Mouse (Mus musculus) bone marrow macrophage, adult 2 months (primary cell): ENCODE data around the gene Gpatch8. TPM values are rescaled to one million over a fixed set of nuclear protein-coding genes. Genes with fewer than 3 reads are reported as not detected.
"Not testable (repeated sequence)": the region's sequence is repeated elsewhere in the genome, so short reads cannot be mapped to it uniquely, and the experiment has no call there.

Experiments used
- H3K27ac ChIP-seq: 2 replicates; pipeline ENCODE4 v1.5.1; 2012; ENCODE audit warnings: low read depth, low read length; ENCODE audit not compliant: insufficient read depth
- H3K4me1 ChIP-seq: 2 replicates; pipeline ENCODE4 v1.6.1; 2012; ENCODE audit warnings: low read length; ENCODE audit not compliant: control insufficient read depth, insufficient read depth
- H3K4me3 ChIP-seq: 2 replicates; pipeline ENCODE4 v1.5.1; 2012; ENCODE audit warnings: mild to moderate bottlenecking, low read length, moderate library complexity; ENCODE audit not compliant: insufficient read depth
- CTCF ChIP-seq: IDR thresholded peaks from 2 replicates; pipeline ENCODE4 v1.5.1; 2012; ENCODE audit warnings: low read depth, mild to moderate bottlenecking, low read length, moderate library complexity
- POLR2A ChIP-seq: IDR thresholded peaks from 2 replicates; pipeline ENCODE4 v1.6.1; 2012; ENCODE audit warnings: mild to moderate bottlenecking, low read depth, low read length, borderline replicate concordance
- polyA plus RNA-seq: library from polyadenylated mRNA; stranded (reverse); fragments of >200 nt; gene quantifications from 2 replicates; pipeline ENCODE4 v1.2.4, GENCODE M21; 2012; ENCODE audit not compliant: missing spikeins, insufficient read depth, insufficient read length

Gpatch8 gene
- polyA plus RNA-seq, 1 experiment: 26.8 TPM

GRCm38 (mm10) chr11:102568756-102569377 lies 12.7 kb upstream of the Gpatch8 start:
- Histone ChIP-seq H3K4me3 (no peak overlapping the region), H3K4me1 (no peaks in the 10 kb centered on the region), H3K27ac (no peak overlapping the region)
- TF ChIP-seq CTCF: no peak

GRCm38 (mm10) chr11:102568191-102568590 lies 12.0 kb upstream of the Gpatch8 start:
- TF ChIP-seq POLR2A (no peak), CTCF (peak; percentile 78)
- H3K4me3 ChIP-seq: no peak overlapping the region
- H3K4me1 ChIP-seq: no peaks in the 10 kb centered on the region
- H3K27ac ChIP-seq: no peak overlapping the region

GRCm38 (mm10) chr11:102567723-102568122 lies 11.5 kb upstream of the Gpatch8 start:
- Histone ChIP-seq H3K4me1 (no peaks in the 10 kb centered on the region), H3K4me3 (no peak overlapping the region), H3K27ac (no peak overlapping the region)
- TF ChIP-seq POLR2A (no peak), CTCF (no peak)

GRCm38 (mm10) chr11:102567157-102567556 lies 11.0 kb upstream of the Gpatch8 start:
- no peaks in the 10 kb centered on the region for H3K4me1 ChIP-seq
- no peak overlapping the region for H3K4me3 ChIP-seq
- H3K27ac ChIP-seq: no peak overlapping the region
- TF ChIP-seq POLR2A (no peak), CTCF (no peak)

GRCm38 (mm10) chr11:102566290-102566689 lies 10.1 kb upstream of the Gpatch8 start:
- H3K27ac ChIP-seq: no peak overlapping the region
- TF ChIP-seq POLR2A: no peak
- no peak for TF ChIP-seq CTCF
- no peak overlapping the region for H3K4me3 ChIP-seq
- H3K4me1 ChIP-seq: no peaks in the 10 kb centered on the region

- no peak overlapping the region for H3K4me3 ChIP-seq
- no peaks in the 10 kb centered on the region for H3K4me1 ChIP-seq
- H3K27ac ChIP-seq: no peak overlapping the region
- TF ChIP-seq CTCF (no peak), POLR2A (no peak)
These were observed 9.5 kb upstream of the Gpatch8 start for GRCm38 (mm10) chr11:102565741-102566140.

- H3K27ac ChIP-seq, H3K4me3 ChIP-seq: not testable (repeated sequence)
These were observed 8.9 kb upstream of the Gpatch8 start for GRCm38 (mm10) chr11:102564952-102565671.

GRCm38 (mm10) chr11:102558704-102559103 lies 2.5 kb upstream of the Gpatch8 start:
- peaks cover 8% of the 10 kb centered on the region for H3K4me1 ChIP-seq
- H3K27ac ChIP-seq: no peak overlapping the region
- TF ChIP-seq POLR2A (no peak), CTCF (no peak)
- no peak overlapping the region for H3K4me3 ChIP-seq

More at GRCm38 (mm10) chr11:102564952-102565671, 8.9 kb upstream of the Gpatch8 start:
- not testable (repeated sequence) for H3K4me1 ChIP-seq

- Histone ChIP-seq H3K27ac (no peak overlapping the region), H3K4me3 (no peak overlapping the region), H3K4me1 (peaks cover 8% of the 10 kb centered on the region)
- TF ChIP-seq POLR2A (no peak), CTCF (no peak)
These were observed 1.2 kb upstream of the Gpatch8 start for GRCm38 (mm10) chr11:102557386-102557785.

- Histone ChIP-seq H3K4me1 (peaks cover 8% of the 10 kb centered on the region), H3K27ac (no peak overlapping the region), H3K4me3 (no peak overlapping the region)
- TF ChIP-seq CTCF: no peak
- TF ChIP-seq POLR2A: no peak
These were observed 503 bp upstream of the Gpatch8 start for GRCm38 (mm10) chr11:102556716-102557074.

- H3K4me1 ChIP-seq: peaks cover 10% of the 10 kb centered on the region
- TF ChIP-seq POLR2A (no peak; the same call in 1 of the 2 replicates), CTCF (no peak)
- H3K27ac ChIP-seq: peak overlapping the region; percentile 74
- H3K4me3 ChIP-seq: peak overlapping the region; percentile 96
These were observed 677 bp downstream of the Gpatch8 start for GRCm38 (mm10) chr11:102555400-102556030.
